Comparison of ENCODE assay signal across 11 mouse cellular contexts in the genomic region with DNA sequence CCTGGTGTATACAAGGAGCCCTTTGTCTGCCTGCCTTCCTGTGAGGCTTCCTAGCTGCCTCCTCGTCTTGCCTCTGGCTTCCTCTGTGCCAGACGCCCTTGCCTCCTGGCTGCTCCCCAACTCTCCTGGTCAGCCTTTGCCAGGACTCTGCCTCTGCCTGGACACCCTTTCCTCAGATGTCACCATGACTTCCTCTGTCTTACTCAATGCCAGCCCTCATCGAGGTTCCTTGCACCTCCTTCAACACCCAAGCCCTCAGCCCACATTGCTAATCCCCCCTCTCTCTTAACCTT. TPM values are rescaled to one million over a fixed set of nuclear protein-coding genes. Genes with fewer than 3 reads are reported as not detected.
A peak's percentile ranks its signal among the peaks of the same experiment; 100 is the strongest.
DNase-seq lines count a peak whose midpoint lies in the region; ATAC-seq and TF ChIP-seq lines count a peak whose summit lies in the region.
"Had no signal": no experiment of that assay in that cellular context is flagged by ENCODE, and none has a peak within 500 bp of the region (broad histone marks: within the 10 kb centered on the region; RNA-seq: fewer than 3 reads in every experiment).

No protein-coding gene starts in this region.

- no peak for TF ChIP-seq CTCF in forebrain, postnatal 0 days (IDR thresholded peaks at IDR 0.05; ENCODE audit: low read depth)

- H3K27me3 ChIP-seq in forebrain, postnatal 0 days (ENCODE audit: insufficient read depth, low read length), result no peaks in the 10 kb centered on the region
- no peaks in the 10 kb centered on the region for H3K27me3 ChIP-seq in forebrain, embryonic 12.5 days
- H3K27me3 ChIP-seq in liver, embryonic 12.5 days (replicated peaks), result 0 out of 2 replicates have a peak, but pooled peaks cover 3% of the 10 kb centered on the region
- no peaks in the 10 kb centered on the region for H3K27me3 ChIP-seq in stomach, embryonic 15.5 days (replicated peaks)
- H3K27me3 ChIP-seq: limb, embryonic 13.5 days had no signal

- no peak overlapping the region for H3K9ac ChIP-seq in forebrain, postnatal 0 days
- H3K9ac ChIP-seq in forebrain, embryonic 12.5 days, result no peak overlapping the region
- no peak overlapping the region for H3K9ac ChIP-seq in liver, embryonic 12.5 days
- no peak overlapping the region for H3K9ac ChIP-seq in stomach, embryonic 15.5 days
- H3K9ac ChIP-seq: limb, embryonic 13.5 days had no signal

- no peak overlapping the region for H3K4me3 ChIP-seq in forebrain, postnatal 0 days (ENCODE audit: low read depth, low read length)
- H3K4me3 ChIP-seq in forebrain, embryonic 12.5 days (replicated peaks), result no peak overlapping the region
- no peak overlapping the region for H3K4me3 ChIP-seq in liver, embryonic 12.5 days
- H3K4me3 ChIP-seq in stomach, embryonic 15.5 days (replicated peaks), result no peak overlapping the region
- H3K4me3 ChIP-seq: limb, embryonic 13.5 days had no signal

- H3K27ac ChIP-seq in forebrain, postnatal 0 days (ENCODE audit: low read depth, low read length), result no peak overlapping the region
- no peak overlapping the region for H3K27ac ChIP-seq in forebrain, embryonic 12.5 days
- H3K27ac ChIP-seq in liver, embryonic 12.5 days, result peak overlapping the region; percentile 40; the same call in 1 of the 2 replicates
- H3K27ac ChIP-seq in stomach, embryonic 15.5 days, result no peak overlapping the region
- H3K27ac ChIP-seq: limb, embryonic 13.5 days had no signal

- WGBS in forebrain, postnatal 0 days, result 25% methylated on average over 3 of the region's 3 CpGs
- WGBS in forebrain, embryonic 12.5 days, result 59% methylated on average over 3 of the region's 3 CpGs
- WGBS in liver, embryonic 12.5 days (ENCODE audit: insufficient replicate concordance), result 27% methylated on average over 3 of the region's 3 CpGs
- 43% methylated on average over 3 of the region's 3 CpGs for WGBS in stomach, embryonic 15.5 days

- H3K36me3 ChIP-seq in forebrain, postnatal 0 days (ENCODE audit: insufficient read depth), result no peaks in the 10 kb centered on the region
- no peaks in the 10 kb centered on the region for H3K36me3 ChIP-seq in forebrain, embryonic 12.5 days (replicated peaks)
- no peaks in the 10 kb centered on the region for H3K36me3 ChIP-seq in liver, embryonic 12.5 days
- no peaks in the 10 kb centered on the region for H3K36me3 ChIP-seq in stomach, embryonic 15.5 days
- H3K36me3 ChIP-seq: limb, embryonic 13.5 days had no signal

- no peaks in the 10 kb centered on the region for H3K4me1 ChIP-seq in forebrain, postnatal 0 days (ENCODE audit: insufficient read depth)
- H3K4me1 ChIP-seq in forebrain, embryonic 12.5 days, result no peaks in the 10 kb centered on the region
- peaks cover 12% of the 10 kb centered on the region; the same call in 1 of the 2 replicates for H3K4me1 ChIP-seq in liver, embryonic 12.5 days
- no peaks in the 10 kb centered on the region for H3K4me1 ChIP-seq in stomach, embryonic 15.5 days

- no peaks in the 10 kb centered on the region for H3K9me3 ChIP-seq in forebrain, postnatal 0 days (ENCODE audit: low read length)
- H3K9me3 ChIP-seq in forebrain, embryonic 12.5 days, result no peaks in the 10 kb centered on the region
- no peaks in the 10 kb centered on the region for H3K9me3 ChIP-seq in liver, embryonic 12.5 days (replicated peaks)
- H3K9me3 ChIP-seq in stomach, embryonic 15.5 days, result no peaks in the 10 kb centered on the region
- H3K9me3 ChIP-seq: limb, embryonic 13.5 days had no signal

- H3K4me2 ChIP-seq in forebrain, postnatal 0 days (ENCODE audit: low read depth), result no peak overlapping the region
- H3K4me2 ChIP-seq in forebrain, embryonic 12.5 days, result no peak overlapping the region
- no peak overlapping the region for H3K4me2 ChIP-seq in liver, embryonic 12.5 days
- no peak overlapping the region for H3K4me2 ChIP-seq in stomach, embryonic 15.5 days
- H3K4me2 ChIP-seq: limb, embryonic 13.5 days had no signal

- no peak for DNase-seq in forebrain, postnatal 0 days
- DNase-seq in liver, result no peak
- no peak for DNase-seq in spleen, adult 18-20 months
- no peak for DNase-seq in thymus, postnatal 0 days (ENCODE audit: low spot score)
- DNase-seq: midbrain, embryonic 14.5 days had no signal

- peak; percentile 55 for ATAC-seq in forebrain, postnatal 0 days
- ATAC-seq in forebrain, embryonic 12.5 days (ENCODE audit: low FRiP score), result no peak
- no peak for ATAC-seq in liver, embryonic 12.5 days
- ATAC-seq in granulocyte monocyte progenitor cell, adult 5-6 weeks (replicated peaks; ENCODE audit: poor library complexity, severe bottlenecking), result peak; percentile 31; the same call in 1 of the 2 replicates
- ATAC-seq in stomach, embryonic 15.5 days (ENCODE audit: insufficient read depth, low FRiP score, low read depth), result 0 out of 2 replicates have a peak, but pooled peaks have one; percentile 15
- ATAC-seq: CD4-positive, CD25-positive, alpha-beta regulatory T cell, adult 4 months had no signal

RNA-seq across cellular contexts. Expression of a gene that starts 0.9 kb away (rescaled TPM):
- total RNA-seq in forebrain, postnatal 0 days (2014; rRNA removed), result 0.14 TPM in 1 of 2 replicates, not detected in the other
- 0.31 and 0.59 TPM in 2 replicates for polyA plus RNA-seq in forebrain, postnatal 0 days (2015; fragmentation: Nextera tagmentation; extraction: Ambion mirVana)
- 0.21 TPM in 1 of 2 replicates, not detected in the other for polyA plus RNA-seq in forebrain, embryonic 12.5 days (2016; fragmentation: Nextera tagmentation; extraction: Ambion mirVana)
- polyA plus RNA-seq in liver, embryonic 12.5 days (2016; fragmentation: Nextera tagmentation; extraction: Ambion mirVana), result 2.8 and 3.5 TPM in 2 replicates
- total RNA-seq in granulocyte monocyte progenitor cell, adult 5-6 weeks (2014; fragmentation: Nextera tagmentation), result not detected in 2 replicates
- total RNA-seq in granulocyte monocyte progenitor cell, adult 5-6 weeks (2017), result not detected in 2 replicates
- 2.1 and 3.1 TPM in 2 replicates for polyA plus RNA-seq in stomach, embryonic 15.5 days (2015; fragmentation: Nextera tagmentation; extraction: Ambion mirVana)
- polyA plus RNA-seq in thymus, postnatal 0 days (2015; fragmentation: Nextera tagmentation; extraction: Ambion mirVana), result 0.71 and 0.75 TPM in 2 replicates
- polyA plus RNA-seq: CD4-positive, CD25-positive, alpha-beta regulatory T cell, adult 4 months; limb, embryonic 13.5 days; midbrain, embryonic 14.5 days had no signal

RNA-seq across cellular contexts. Expression of a gene that starts 44.3 kb away (rescaled TPM):
- total RNA-seq in forebrain, postnatal 0 days (2014; rRNA removed), result 19.3 and 27.0 TPM in 2 replicates
- 37.0 and 42.0 TPM in 2 replicates for polyA plus RNA-seq in forebrain, postnatal 0 days (2015; fragmentation: Nextera tagmentation; extraction: Ambion mirVana)
- polyA plus RNA-seq in forebrain, embryonic 12.5 days (2016; fragmentation: Nextera tagmentation; extraction: Ambion mirVana), result 6.7 and 14.8 TPM in 2 replicates
- 7.8 and 8.6 TPM in 2 replicates for polyA plus RNA-seq in liver, embryonic 12.5 days (2016; fragmentation: Nextera tagmentation; extraction: Ambion mirVana)
- total RNA-seq in granulocyte monocyte progenitor cell, adult 5-6 weeks (2014; fragmentation: Nextera tagmentation), result 6.6 and 12.7 TPM in 2 replicates
- 6.2 and 6.6 TPM in 2 replicates for total RNA-seq in granulocyte monocyte progenitor cell, adult 5-6 weeks (2017)
- polyA plus RNA-seq in stomach, embryonic 15.5 days (2015; fragmentation: Nextera tagmentation; extraction: Ambion mirVana), result 12.9 and 14.2 TPM in 2 replicates
- 10.2 and 12.6 TPM in 2 replicates for polyA plus RNA-seq in thymus, postnatal 0 days (2015; fragmentation: Nextera tagmentation; extraction: Ambion mirVana)

RNA-seq across cellular contexts. Expression of a gene that starts 59.5 kb away (rescaled TPM):
- 15.5 and 23.5 TPM in 2 replicates for total RNA-seq in forebrain, postnatal 0 days (2014; rRNA removed)
- 2.0 and 2.8 TPM in 2 replicates for polyA plus RNA-seq in forebrain, postnatal 0 days (2015; fragmentation: Nextera tagmentation; extraction: Ambion mirVana)
- 0.43 and 0.60 TPM in 2 replicates for polyA plus RNA-seq in forebrain, embryonic 12.5 days (2016; fragmentation: Nextera tagmentation; extraction: Ambion mirVana)
- 0.05 TPM in 1 of 2 replicates, not detected in the other for polyA plus RNA-seq in liver, embryonic 12.5 days (2016; fragmentation: Nextera tagmentation; extraction: Ambion mirVana)
- total RNA-seq in granulocyte monocyte progenitor cell, adult 5-6 weeks (2014; fragmentation: Nextera tagmentation), result not detected in 2 replicates
- not detected in 2 replicates for total RNA-seq in granulocyte monocyte progenitor cell, adult 5-6 weeks (2017)
- 0.22 and 0.23 TPM in 2 replicates for polyA plus RNA-seq in stomach, embryonic 15.5 days (2015; fragmentation: Nextera tagmentation; extraction: Ambion mirVana)
- polyA plus RNA-seq in thymus, postnatal 0 days (2015; fragmentation: Nextera tagmentation; extraction: Ambion mirVana), result 0.16 and 0.17 TPM in 2 replicates
- polyA plus RNA-seq: CD4-positive, CD25-positive, alpha-beta regulatory T cell, adult 4 months had no signal

Comparison
In these comparisons a context has a peak if more than half of its experiments do, and no peak if none do; other contexts are left out.
1. ATAC-seq: peak in forebrain, postnatal 0 days (single experiment), granulocyte monocyte progenitor cell, adult 5-6 weeks (single experiment) and stomach, embryonic 15.5 days (single experiment); none in forebrain, embryonic 12.5 days (single experiment) and liver, embryonic 12.5 days (single experiment).